Mouse (Mus musculus) urinary bladder, adult 18-20 months (tissue): ENCODE data around the gene Olfr273.
"Not testable (repeated sequence)": the region's sequence is repeated elsewhere in the genome, so short reads cannot be mapped to it uniquely, and the experiment has no call there.

Source experiments
- DNase-seq, 2 experiments: peaks; one replicate each; pipeline ENCODE4 v3.0.0; 2022; ENCODE audit warnings: low spot score in 2 of 2, mixed read lengths in 2 of 2

The Olfr273 gene

DNA sequence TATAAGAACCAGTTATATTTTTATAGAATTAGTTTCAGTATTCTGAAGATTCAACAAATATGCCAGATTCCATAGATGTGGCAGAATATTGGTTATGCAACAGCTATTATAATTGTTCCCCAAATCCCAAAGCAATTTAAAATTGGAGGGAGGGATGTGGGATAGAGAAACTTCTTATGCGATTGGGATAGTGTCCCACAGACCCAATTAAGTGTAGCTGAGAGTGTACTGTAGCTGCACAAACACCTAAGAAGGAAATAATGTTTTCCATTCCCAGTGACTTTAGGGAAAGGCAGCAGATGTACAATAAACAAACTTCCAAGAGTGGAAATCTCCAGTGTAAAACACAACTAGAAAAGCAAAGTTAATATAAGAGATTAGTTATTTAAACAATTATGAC lies at the start of gene Olfr273:
Olfr273 (minus strand) TSS at position 101 of the 400 bp plus-strand sequence.
- no peak for DNase-seq

DNA sequence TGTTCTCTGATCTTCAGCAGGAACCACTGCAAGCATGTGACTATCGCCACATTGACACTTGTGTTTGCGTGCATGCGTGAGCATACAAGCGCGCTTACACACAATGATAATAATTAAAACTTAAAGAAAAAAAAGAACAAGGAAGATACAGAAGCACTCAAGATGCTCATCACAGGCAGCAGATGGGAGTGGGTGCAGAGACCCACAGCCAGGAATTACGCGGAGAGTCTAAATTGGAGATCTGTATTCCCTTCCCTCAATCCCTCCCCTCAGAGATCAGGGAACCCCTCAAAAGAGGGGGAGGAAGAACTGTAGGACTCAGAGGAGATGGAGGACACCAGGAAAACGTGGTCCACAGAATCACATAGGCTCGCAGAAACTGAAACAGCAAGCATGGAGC lies 5.1 kb upstream of the Olfr273 start:
- DNase-seq = no peak

DNA sequence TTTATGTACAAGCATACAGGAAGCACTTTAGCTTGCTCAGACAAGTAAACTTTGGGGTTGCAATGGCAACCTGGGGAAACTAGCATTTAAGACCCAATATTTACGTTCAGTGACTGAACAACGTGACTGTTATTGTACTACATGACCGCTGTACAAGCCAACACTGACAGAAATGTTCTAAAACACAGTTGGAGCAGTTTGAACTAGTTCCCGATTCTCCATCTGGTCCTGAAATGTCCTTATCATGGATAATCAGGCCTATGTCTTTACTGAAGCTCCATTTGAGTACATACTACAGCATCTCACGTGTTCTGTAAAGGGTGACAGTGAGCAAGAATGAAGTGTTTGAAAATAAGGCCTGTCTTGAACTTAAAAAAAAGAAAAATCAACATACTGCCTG lies 9.4 kb downstream of the Olfr273 start:
- no peak for DNase-seq

- no peak for DNase-seq
Observed at GRCm38 (mm10) chr4:52849039-52849635, 9.9 kb downstream of the Olfr273 start.

DNA sequence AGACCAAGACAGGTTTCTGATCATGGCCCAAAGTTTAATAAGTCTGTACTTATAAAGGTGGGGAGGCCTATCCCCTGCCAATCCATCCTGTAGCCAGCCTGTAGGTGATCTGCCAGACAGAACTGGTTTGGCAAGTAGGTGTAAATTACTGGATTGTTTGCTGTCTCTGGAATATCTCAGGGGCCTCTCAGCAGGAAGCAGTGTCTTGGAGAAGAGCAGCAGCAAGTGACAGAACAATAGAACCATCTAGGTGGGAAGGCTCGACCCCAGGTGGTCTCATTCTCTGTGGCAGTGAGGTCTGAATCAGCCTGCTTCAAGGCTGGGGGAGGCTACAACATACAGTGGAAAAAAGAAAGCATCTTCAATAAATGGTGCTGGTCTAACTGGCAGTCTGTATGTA lies 13.6 kb downstream of the Olfr273 start:
- not testable (repeated sequence) for DNase-seq

DNA sequence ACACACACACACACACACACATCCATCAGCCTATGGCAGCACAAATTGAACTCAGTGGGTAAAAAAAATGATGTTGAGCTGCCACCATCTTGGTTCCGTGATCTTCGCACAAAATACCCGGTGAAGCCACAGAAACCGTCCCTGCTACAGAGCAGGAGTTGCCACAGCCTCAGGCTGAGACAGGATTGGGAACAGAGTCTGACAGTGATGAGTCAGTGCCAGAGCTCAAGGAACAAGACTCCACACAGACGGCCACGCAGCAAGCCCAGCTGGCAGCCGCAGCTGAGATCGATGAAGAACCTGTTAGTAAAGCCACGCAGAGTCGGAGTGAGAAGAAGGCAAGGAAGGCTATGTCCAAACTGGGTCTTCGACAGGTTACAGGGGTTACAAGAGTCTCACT lies 37.7 kb downstream of the Olfr273 start:
- no peak for DNase-seq

- DNase-seq = no peak
Observed at GRCm38 (mm10) chr4:52814304-52814703, 44.7 kb downstream of the Olfr273 start, which contains the start of gene Olfr275. Olfr275 (plus strand) TSS chr4:52814604.

GRCm38 (mm10) chr4:52811871-52812270 lies 47.2 kb downstream of the Olfr273 start:
- no peak for DNase-seq
